Mouse (Mus musculus) CH12.LX (cell line): Measurements from ENCODE around the gene Fgfr2. TPM values are rescaled to one million over a fixed set of nuclear protein-coding genes. Genes with fewer than 3 reads are reported as not detected.

Experiments
- DNase-seq: peaks from one replicate; pipeline ENCODE4 v3.0.0-alpha.2; 2013; ENCODE audit errors: extremely low read depth
- H3K27ac ChIP-seq: 2 replicates; pipeline ENCODE4 v1.5.1; 2012; ENCODE audit warnings: low read depth, mild to moderate bottlenecking, control low read depth, moderate library complexity; ENCODE audit not compliant: insufficient read depth
- H3K27me3 ChIP-seq: replicated peaks from 2 replicates; pipeline ENCODE3; 2012; ENCODE audit warnings: inconsistent platforms
- H3K36me3 ChIP-seq, 2 experiments: replicated peaks in 1 of 2; 2 replicates each; pipeline versions ENCODE3 to v1.6.1; 2012; ENCODE audit warnings: inconsistent platforms in 1 of 2, low read length in 1 of 2, mild to moderate bottlenecking in 1 of 2, mixed read lengths in 1 of 2, moderate library complexity in 1 of 2; ENCODE audit not compliant: control insufficient read depth in 1 of 2, insufficient read depth in 1 of 2
- H3K4me1 ChIP-seq, 2 experiments: 2 replicates each; pipeline ENCODE4 v1.6.1; 2012; ENCODE audit warnings: inconsistent platforms in 1 of 2, moderate library complexity in 1 of 2; ENCODE audit not compliant: insufficient read depth in 2 of 2, control insufficient read depth in 1 of 2
- H3K4me2 ChIP-seq: 2 replicates; pipeline ENCODE4 v1.6.1; 2012; ENCODE audit warnings: low read depth, mild to moderate bottlenecking, control low read depth; ENCODE audit not compliant: poor library complexity, insufficient read depth, severe bottlenecking
- H3K4me3 ChIP-seq, 3 experiments: fragments of 150-350 bp in 1 of 3; sonication (generic) in 1 of 3; replicated peaks in 1 of 3; 2 replicates each; pipeline versions ENCODE3 to v1.5.1; 2011 to 2012; ENCODE audit warnings: low read depth in 2 of 3, low read length in 2 of 3, mild to moderate bottlenecking in 2 of 3, moderate library complexity in 2 of 3, control low read depth in 1 of 3, improper control_type of control experiment in 1 of 3, inconsistent platforms in 1 of 3, mixed read lengths in 1 of 3; ENCODE audit not compliant: poor library complexity in 1 of 3
- H3K79me2 ChIP-seq: replicated peaks from 2 replicates; pipeline ENCODE4 v1.6.1; 2012; ENCODE audit warnings: mild to moderate bottlenecking, moderate library complexity; ENCODE audit not compliant: control insufficient read depth, poor library complexity, insufficient read depth, severe bottlenecking; ENCODE audit errors: extremely low read depth
- H3K9ac ChIP-seq: 2 replicates; pipeline ENCODE4 v1.6.1; 2012; ENCODE audit warnings: low read depth, mild to moderate bottlenecking, control low read depth, moderate library complexity; ENCODE audit not compliant: insufficient read depth
- H3K9me3 ChIP-seq: replicated peaks from 2 replicates; pipeline ENCODE3; 2012; ENCODE audit warnings: low read length, inconsistent platforms, mixed read lengths
- CHD2 ChIP-seq: IDR thresholded peaks from 2 replicates; pipeline ENCODE4 v1.6.1; 2011; ENCODE audit warnings: low read length, improper control_type of control experiment
- CTCF ChIP-seq, 2 experiments: IDR thresholded peaks in 1 of 2; conservative IDR thresholded peaks in 1 of 2; 2 replicates each; pipeline ENCODE4 v1.5.1; 2011 to 2012; ENCODE audit warnings: low read depth in 2 of 2, low read length in 2 of 2, improper control_type of control experiment in 1 of 2, inconsistent platforms in 1 of 2, mild to moderate bottlenecking in 1 of 2, moderate library complexity in 1 of 2
- E2F4 ChIP-seq: IDR thresholded peaks from 2 replicates; pipeline ENCODE4 v1.6.1; 2011; ENCODE audit warnings: low read depth, low read length, improper control_type of control experiment; ENCODE audit not compliant: insufficient replicate concordance
- ELF1 ChIP-seq: IDR thresholded peaks from 2 replicates; pipeline ENCODE4 v1.6.1; 2014; ENCODE audit warnings: low read depth, mild to moderate bottlenecking, inconsistent platforms, low read length, improper control_type of control experiment
- ETS1 ChIP-seq: conservative IDR thresholded peaks from 2 replicates; pipeline ENCODE4 v1.6.1; 2012; ENCODE audit warnings: low read depth, mild to moderate bottlenecking, inconsistent platforms, low read length, improper control_type of control experiment, moderate library complexity
- GABPA ChIP-seq: IDR thresholded peaks from 2 replicates; pipeline ENCODE4 v1.6.1; 2012; ENCODE audit warnings: low read depth, low read length, improper control_type of control experiment, inconsistent platforms; ENCODE audit not compliant: insufficient replicate concordance
- HCFC1 ChIP-seq: IDR thresholded peaks from 2 replicates; pipeline ENCODE4 v1.6.1; 2012; ENCODE audit warnings: low read depth, mild to moderate bottlenecking, inconsistent platforms, low read length, improper control_type of control experiment
- JUN ChIP-seq: IDR thresholded peaks from 2 replicates; pipeline ENCODE4 v1.6.1; 2011; ENCODE audit warnings: low read depth, mild to moderate bottlenecking, low read length, improper control_type of control experiment, moderate library complexity; ENCODE audit not compliant: insufficient read depth
- MAFK ChIP-seq: IDR thresholded peaks from 2 replicates; pipeline ENCODE4 v1.6.1; 2011; ENCODE audit warnings: low read length, improper control_type of control experiment; ENCODE audit not compliant: insufficient replicate concordance
- MAX ChIP-seq: IDR thresholded peaks from 2 replicates; pipeline ENCODE4 v1.6.1; 2011; ENCODE audit warnings: low read length, improper control_type of control experiment
- MAZ ChIP-seq: IDR thresholded peaks from 2 replicates; pipeline ENCODE4 v1.6.1; 2012; ENCODE audit warnings: low read depth, mild to moderate bottlenecking, inconsistent platforms, low read length, improper control_type of control experiment, moderate library complexity
- MYC ChIP-seq: IDR thresholded peaks from 2 replicates; pipeline ENCODE4 v1.6.1; 2011; ENCODE audit warnings: low read depth, mild to moderate bottlenecking, improper control_type of control experiment, low read length
- NELFE ChIP-seq: IDR thresholded peaks from 2 replicates; pipeline ENCODE4 v1.6.1; 2011; ENCODE audit warnings: low read depth, low read length, improper control_type of control experiment
- RCOR1 ChIP-seq: conservative IDR thresholded peaks from 2 replicates; pipeline ENCODE4 v1.6.1; 2012; ENCODE audit warnings: low read depth, mild to moderate bottlenecking, inconsistent platforms, low read length, improper control_type of control experiment
- SIN3A ChIP-seq: IDR thresholded peaks from 2 replicates; pipeline ENCODE4 v1.6.1; 2012; ENCODE audit warnings: low read length, improper control_type of control experiment, inconsistent platforms
- TBP ChIP-seq: conservative IDR thresholded peaks from 2 replicates; pipeline ENCODE4 v1.6.1; 2011; ENCODE audit warnings: low read depth, low read length, improper control_type of control experiment
- TCF12 ChIP-seq: IDR thresholded peaks from 2 replicates; pipeline ENCODE4 v1.6.1; 2014; ENCODE audit warnings: low read depth, mild to moderate bottlenecking, inconsistent platforms, low read length, improper control_type of control experiment
- ZMIZ1 ChIP-seq: IDR thresholded peaks from 2 replicates; pipeline ENCODE4 v1.6.1; 2012; ENCODE audit warnings: low read depth, mild to moderate bottlenecking, inconsistent platforms, low read length, improper control_type of control experiment
- dilution Hi-C: fragments of 300-500 bp; cut with MboI; formaldehyde crosslinking; loops from 2 replicates; pipeline ENCODE4 v1.14.3; 2020; ENCODE audit warnings: low sequenced_read_pairs; ENCODE audit not compliant: extremely low pct_unique_long_range_greater_than_20kb, extremely low pct_ligation_motif_present
- in situ Hi-C: fragments of 300-500 bp; cut with MboI; formaldehyde crosslinking; loops from 3 replicates; pipeline ENCODE4 v1.14.3; 2019; ENCODE audit warnings: low sequenced_read_pairs, low pct_ligation_motif_present, low pct_unique_long_range_greater_than_20kb, mixed read lengths
- polyA plus RNA-seq: library from polyadenylated mRNA; unstranded; fragments of >175 nt; gene quantifications from 2 replicates; pipeline ENCODE4 v1.2.1, GENCODE M21; 2012; ENCODE audit warnings: low read depth; ENCODE audit not compliant: insufficient read length
- total RNA-seq, 2 experiments: library from RNA; depleted of rRNA; stranded (reverse); fragments of 300-350 nt in 1 of 2; fragments of >200 nt in 1 of 2; gene quantifications; 2 replicates each; pipeline ENCODE4 v1.2.3; 2012 to 2014

Gene Fgfr2
- total and polyA plus RNA-seq, 3 experiments, result not detected

- H3K4me2 ChIP-seq, result no peak overlapping the region
- H3K27ac ChIP-seq, result no peak overlapping the region
- DNase-seq, result no peak
- TF ChIP-seq MAZ (no peak), TBP (no peak), HCFC1 (no peak), MAX (no peak), CHD2 (no peak), ZMIZ1 (no peak), ELF1 (no peak), SIN3A (no peak), RCOR1 (no peak), CTCF (conservative IDR thresholded peaks at IDR 0.05 in 1 of 2, IDR thresholded peaks at IDR 0.05 in 1 of 2; ENCODE audit: low read depth in 2 of 2, low read length in 2 of 2) (no peak), JUN (no peak), TCF12 (no peak)
- dilution Hi-C loops, result no loop called here
- no peaks in the 10 kb centered on the region for H3K4me1 ChIP-seq
- H3K36me3 ChIP-seq, result no peaks in the 10 kb centered on the region
- H3K27me3 ChIP-seq, result peaks cover 87% of the 10 kb centered on the region
- H3K9ac ChIP-seq, result no peak overlapping the region
- in situ Hi-C loops, result no loop called here
- H3K9me3 ChIP-seq, result no peaks in the 10 kb centered on the region
- no peak overlapping the region for H3K4me3 ChIP-seq
- H3K79me2 ChIP-seq, result no peaks in the 10 kb centered on the region
Measured at GRCm38 (mm10) chr7:130208601-130209000, 2914.5 kb downstream of the Fgfr2 start.

GRCm38 (mm10) chr7:130206181-130206582 is 2917.0 kb downstream of the Fgfr2 start:
- H3K4me1 ChIP-seq, result no peaks in the 10 kb centered on the region
- H3K9me3 ChIP-seq, result no peaks in the 10 kb centered on the region
- no peak overlapping the region for H3K9ac ChIP-seq
- no peak for DNase-seq
- H3K79me2 ChIP-seq, result no peaks in the 10 kb centered on the region
- H3K4me3 ChIP-seq, result no peak overlapping the region
- in situ Hi-C loops, result no loop called here
- H3K27ac ChIP-seq, result no peak overlapping the region
- dilution Hi-C loops, result no loop called here
- no peak overlapping the region for H3K4me2 ChIP-seq
- TF ChIP-seq MAX (no peak), MAFK (no peak), ETS1 (no peak), NELFE (no peak), SIN3A (no peak), GABPA (no peak), MYC (no peak), E2F4 (no peak), CHD2 (no peak)
- H3K36me3 ChIP-seq, result no peaks in the 10 kb centered on the region
- H3K27me3 ChIP-seq, result peaks cover 86% of the 10 kb centered on the region
